Mouse (Mus musculus): ENCODE results near the gene Smyd3.
"Not testable (repeated sequence)": the region's sequence is repeated elsewhere in the genome, so short reads cannot be mapped to it uniquely, and the experiment has no call there.

The Smyd3 gene

GRCm38 (mm10) chr1:179374987-179375386 lies 142.9 kb downstream of the Smyd3 start:
- DNase-seq (ENCODE audit: low spot score) = no peak

DNA sequence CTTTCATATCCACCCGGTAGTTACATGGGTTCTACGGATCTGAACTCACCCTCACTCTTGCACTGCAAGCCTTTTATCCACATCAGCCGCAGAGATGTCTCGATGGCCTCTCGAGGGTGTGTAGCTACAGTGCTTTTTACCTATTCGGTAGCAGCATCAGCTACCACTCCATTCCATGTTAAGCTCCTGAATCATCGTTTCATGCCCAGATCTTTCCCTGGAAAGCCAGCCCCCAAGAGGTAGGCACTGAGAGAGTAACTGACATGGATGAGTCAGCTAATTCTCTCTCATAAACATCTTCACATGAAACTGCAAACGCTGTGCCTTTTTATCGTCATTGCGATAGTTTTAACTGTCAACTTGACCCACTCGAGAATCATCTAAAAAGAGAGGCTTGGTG lies 143.9 kb downstream of the Smyd3 start:
- no peak for DNase-seq (ENCODE audit: low spot score)

- no peak for DNase-seq (ENCODE audit: low spot score)
Measured at GRCm38 (mm10) chr1:179371191-179371590, 146.7 kb downstream of the Smyd3 start.

DNA sequence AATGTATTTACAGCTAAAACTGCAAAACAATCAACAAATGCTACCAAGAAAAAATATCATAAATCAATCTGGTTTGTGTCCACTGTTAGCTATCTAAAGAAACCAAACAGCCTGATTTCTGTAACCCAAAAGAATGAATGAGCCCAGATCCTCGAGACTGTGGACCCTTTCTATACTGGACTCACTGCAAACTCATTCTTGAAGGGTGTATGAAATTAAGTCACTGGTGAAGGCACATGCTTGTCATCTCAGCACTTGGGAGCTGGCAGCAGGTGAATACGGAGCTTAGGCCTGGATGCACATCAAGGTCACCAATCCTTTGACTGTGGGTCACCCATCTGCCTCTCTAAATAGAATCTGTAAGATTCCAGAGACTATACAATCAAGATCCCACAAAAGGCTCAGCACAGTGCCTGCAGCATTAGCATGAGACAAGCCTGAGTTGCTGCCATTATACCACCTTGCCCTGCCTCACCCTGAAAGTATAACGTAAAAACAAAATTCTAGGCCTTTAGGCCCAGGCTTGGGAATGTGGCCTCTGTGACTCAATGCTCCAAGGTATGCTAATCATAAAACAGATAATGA lies 149.3 kb downstream of the Smyd3 start:
- no peak for DNase-seq (ENCODE audit: low spot score)

DNA sequence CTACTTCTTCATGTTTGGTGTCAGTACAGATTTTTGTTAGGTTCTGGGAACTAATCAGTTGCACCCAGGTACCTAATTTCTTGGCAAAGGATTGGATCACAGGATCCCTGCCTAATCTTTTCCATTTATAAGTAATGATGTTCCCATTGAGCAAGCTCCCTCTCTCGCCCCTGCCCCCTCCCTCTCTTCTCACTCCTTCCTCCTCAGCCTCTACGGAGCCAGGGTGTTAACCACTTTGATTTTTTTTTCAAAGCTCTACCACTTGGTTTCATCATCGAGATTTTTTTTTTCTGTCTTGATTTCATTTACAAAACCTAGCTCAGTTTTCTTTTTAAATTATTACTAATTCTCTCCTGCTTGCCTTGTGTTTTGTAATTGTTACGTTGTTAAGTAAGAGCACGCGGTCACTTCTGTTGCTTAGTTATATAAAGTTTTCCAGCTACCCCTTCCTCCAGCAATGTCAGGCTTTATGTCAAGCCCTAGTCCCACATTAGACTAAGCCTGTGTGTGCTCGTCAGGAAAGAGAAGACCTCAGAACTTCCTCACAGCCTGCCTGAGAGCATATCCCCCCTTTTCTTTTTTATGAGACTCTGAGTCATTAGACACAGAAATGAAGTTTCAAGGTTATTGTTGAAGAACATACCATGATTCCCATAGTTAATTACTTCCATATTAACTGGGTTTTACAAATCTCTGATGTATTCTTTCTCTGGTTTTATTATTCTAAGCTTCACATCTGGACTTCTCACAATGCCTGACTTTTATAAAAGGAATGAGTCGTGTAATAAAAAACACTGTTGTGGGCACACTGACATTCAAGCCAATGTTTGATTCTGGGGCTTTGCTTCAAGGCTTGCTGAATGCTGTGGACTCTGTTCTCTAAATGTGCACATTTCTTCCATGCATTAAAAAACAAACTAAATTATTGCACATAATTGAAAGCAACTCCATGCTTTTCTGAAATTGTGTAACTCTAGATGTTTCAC lies 156.1 kb downstream of the Smyd3 start:
- no peak for DNase-seq (ENCODE audit: low spot score)

DNA sequence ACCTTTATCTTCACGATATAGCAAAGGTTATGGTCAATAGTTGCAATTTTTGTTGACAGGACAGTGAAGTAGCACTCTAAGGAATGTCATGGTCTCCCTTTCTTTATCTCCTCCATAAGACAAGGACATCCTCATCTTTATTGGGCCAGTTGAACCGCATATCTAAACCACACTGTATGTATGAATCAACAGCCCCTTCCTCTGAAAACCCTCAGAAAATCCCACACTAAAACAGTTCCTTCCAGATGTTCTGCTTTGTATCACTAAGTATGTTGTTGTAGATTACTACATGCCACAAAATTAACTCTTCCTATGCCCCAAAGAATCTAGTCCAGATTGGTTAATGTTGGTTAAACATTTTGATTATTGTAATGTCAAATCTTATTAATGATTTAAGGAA lies 160.7 kb downstream of the Smyd3 start:
- no peak for DNase-seq (ENCODE audit: low spot score)

DNA sequence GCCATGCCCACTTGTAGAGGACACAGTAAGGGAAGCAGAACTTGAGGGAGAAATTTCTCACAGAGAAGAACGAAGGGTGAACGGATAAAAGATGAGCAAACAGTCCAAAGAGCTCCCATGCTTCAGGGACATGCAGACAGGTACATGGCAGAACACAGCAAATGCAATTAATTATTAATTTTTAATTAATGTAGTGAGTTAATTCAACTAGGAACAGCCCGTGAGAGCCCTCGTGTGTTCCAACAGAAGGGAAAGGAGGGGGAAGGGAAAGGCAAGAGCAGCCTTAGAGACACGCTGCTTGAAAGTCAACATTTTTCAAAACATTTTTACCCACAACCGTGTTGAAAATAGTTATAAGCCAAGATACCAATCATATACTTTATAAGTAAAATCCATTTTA lies 163.6 kb downstream of the Smyd3 start:
- DNase-seq (ENCODE audit: low spot score) = no peak

- DNase-seq (ENCODE audit: low spot score) = no peak
Measured at GRCm38 (mm10) chr1:179345318-179345925, 172.4 kb downstream of the Smyd3 start.

DNA sequence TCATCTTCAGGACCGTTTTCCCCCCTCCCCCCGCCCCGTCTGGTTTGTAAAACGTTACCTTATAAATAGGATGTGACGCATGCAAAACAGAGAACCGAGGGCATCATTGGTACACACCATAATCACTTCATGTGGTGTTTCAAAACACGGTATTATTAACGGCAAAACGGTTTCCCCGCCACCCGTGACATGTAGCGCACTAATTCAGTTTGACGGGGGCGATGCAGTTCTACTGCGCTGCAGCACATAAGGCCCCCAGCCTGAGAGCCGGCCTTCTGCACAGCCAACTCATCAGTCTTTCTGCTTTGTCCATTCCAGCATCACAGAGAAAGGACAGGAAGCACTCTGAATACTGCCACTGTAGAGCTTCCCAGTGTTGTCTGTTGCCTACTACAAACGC lies 174.4 kb downstream of the Smyd3 start:
- DNase-seq (ENCODE audit: low spot score) = no peak

- no peak for DNase-seq (ENCODE audit: low spot score)
Measured at GRCm38 (mm10) chr1:179341589-179341988, 176.3 kb downstream of the Smyd3 start.

- no peak for DNase-seq (ENCODE audit: low spot score)
Measured at GRCm38 (mm10) chr1:179339066-179339465, 178.8 kb downstream of the Smyd3 start.

DNA sequence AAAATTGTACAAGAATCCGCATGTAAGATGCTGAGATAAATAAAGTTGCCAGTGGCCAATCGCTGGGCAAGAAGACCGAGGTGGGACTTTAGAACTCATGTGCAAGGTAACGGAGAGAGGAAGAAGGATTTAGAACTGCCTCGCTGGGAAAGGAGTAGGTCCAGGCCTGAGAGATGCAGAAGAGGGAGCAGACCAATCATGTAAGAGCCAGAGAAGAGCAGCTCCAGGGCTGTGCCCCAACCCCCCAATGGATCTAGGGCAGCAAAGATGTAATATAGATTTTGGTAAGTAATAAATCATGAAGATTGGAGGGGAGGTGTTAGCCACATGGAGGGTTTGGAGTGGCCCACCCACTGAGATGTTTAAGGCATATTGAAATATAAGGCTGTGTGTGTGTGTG lies 180.3 kb downstream of the Smyd3 start:
- DNase-seq (ENCODE audit: low spot score) = no peak

DNA sequence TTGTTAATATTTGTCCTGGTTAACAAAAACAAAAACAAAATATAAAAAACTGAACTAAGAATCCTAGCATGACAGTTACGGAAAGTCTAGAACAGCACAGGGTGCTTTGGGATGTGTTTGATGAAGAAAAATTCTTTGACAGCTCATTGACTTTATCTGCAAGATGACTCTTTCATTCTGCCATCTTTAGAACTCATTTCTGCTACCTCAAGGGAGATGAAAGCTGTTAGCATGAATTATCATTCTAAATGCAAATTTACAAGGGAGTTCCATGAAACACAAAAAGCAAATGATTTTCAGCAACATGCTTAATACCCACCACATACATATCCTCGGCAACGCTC lies 190.9 kb downstream of the Smyd3 start:
- DNase-seq (ENCODE audit: low spot score) = no peak

- no peak for DNase-seq (ENCODE audit: low spot score)
Measured at GRCm38 (mm10) chr1:179326262-179326964, 191.4 kb downstream of the Smyd3 start.

- no peak for DNase-seq (ENCODE audit: low spot score)
Measured at GRCm38 (mm10) chr1:179324271-179324670, 193.6 kb downstream of the Smyd3 start.

DNA sequence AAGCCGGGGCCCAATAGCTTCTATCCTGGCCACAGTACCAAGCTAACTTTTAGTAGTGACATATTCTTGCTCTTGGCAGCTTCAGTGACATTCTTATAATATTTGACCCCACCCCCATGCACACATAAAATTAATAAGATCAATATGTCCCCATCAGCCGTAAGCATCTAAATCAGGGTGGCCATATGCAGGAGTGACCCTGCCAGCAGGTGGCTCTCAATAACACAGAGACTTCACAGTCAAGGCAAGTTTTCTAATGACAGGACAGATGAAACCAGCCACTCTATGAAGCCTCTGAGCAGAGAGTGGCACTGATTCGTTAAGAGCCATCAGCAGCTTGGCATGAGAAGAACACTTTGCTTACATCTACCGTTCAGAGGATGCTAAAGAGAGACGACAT lies 204.2 kb downstream of the Smyd3 start:
- DNase-seq (ENCODE audit: low spot score) = no peak

GRCm38 (mm10) chr1:179309487-179309886 lies 208.4 kb downstream of the Smyd3 start:
- DNase-seq (ENCODE audit: low spot score) = no peak

DNA sequence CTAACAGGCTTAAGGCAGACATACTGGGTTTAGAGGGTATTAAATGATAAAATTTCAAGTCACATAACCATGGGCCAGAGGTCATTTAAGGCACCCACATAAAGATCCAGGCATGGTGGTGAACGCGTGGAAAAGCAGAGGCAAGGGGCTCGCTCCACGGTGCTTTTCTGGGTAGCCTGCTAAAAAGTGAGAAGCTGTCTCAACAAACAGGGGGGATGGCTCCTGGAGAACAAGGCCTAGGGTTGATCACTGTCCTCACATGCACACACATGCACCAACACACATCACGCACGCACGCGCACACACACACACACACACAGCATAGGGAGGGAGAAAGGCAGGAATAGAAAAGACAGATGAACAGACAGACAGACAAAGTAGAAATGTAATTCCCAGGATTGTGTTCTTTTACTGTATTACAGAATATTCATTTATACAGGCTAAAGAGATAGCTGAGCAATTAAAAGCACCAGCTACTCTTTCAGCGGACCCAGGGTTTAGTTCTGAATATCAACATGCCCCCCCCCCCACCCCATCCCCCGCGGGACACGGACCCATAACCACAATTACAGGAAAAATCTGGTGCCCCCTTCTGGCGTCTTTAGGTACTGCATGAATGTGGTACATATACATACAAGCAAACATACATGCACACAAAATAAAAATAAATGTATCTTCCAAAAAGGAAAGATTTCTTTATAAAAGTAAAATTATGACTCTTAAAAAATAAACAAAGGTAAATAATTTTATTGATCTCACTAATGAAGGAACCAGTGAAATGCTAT lies 215.2 kb downstream of the Smyd3 start:
- no peak for DNase-seq (ENCODE audit: low spot score)

GRCm38 (mm10) chr1:179295626-179296025 lies 222.2 kb downstream of the Smyd3 start:
- no peak for DNase-seq (ENCODE audit: low spot score)

- no peak for DNase-seq (ENCODE audit: low spot score)
Measured at GRCm38 (mm10) chr1:179293772-179294353, 224.0 kb downstream of the Smyd3 start.

GRCm38 (mm10) chr1:179290181-179290580 lies 227.7 kb downstream of the Smyd3 start:
- DNase-seq (ENCODE audit: low spot score) = not testable (repeated sequence)
